Mouse (Mus musculus) MEL (cell line): ENCODE measurements at regions not wholly inside any gene's neighbourhood (a gene's known extent, or its start where the extent isn't known, plus 50 kb on each side); places are given as distances from the start of the nearest gene placed in this dataset.

Experiments
- DNase-seq: peaks from one replicate; pipeline ENCODE4 v3.0.0; 2011; ENCODE audit warnings: low read depth, low spot score
- H3K27ac ChIP-seq: 2 replicates; pipeline ENCODE4 v1.5.1; 2012; ENCODE audit warnings: low read depth, mild to moderate bottlenecking, control low read depth, low read length, moderate library complexity; ENCODE audit not compliant: control insufficient read depth
- H3K27me3 ChIP-seq, 2 experiments: fragments of 150-350 bp in 1 of 2; sonication (generic) in 1 of 2; 2 replicates each; pipeline ENCODE4 v1.6.1; 2012; ENCODE audit warnings: low read length in 2 of 2, mild to moderate bottlenecking in 2 of 2, improper control_type of control experiment in 1 of 2, moderate library complexity in 1 of 2; ENCODE audit not compliant: insufficient read depth in 2 of 2, control insufficient read depth in 1 of 2
- H3K36me3 ChIP-seq, 2 experiments: 2 replicates each; pipeline ENCODE4 v1.6.1; 2012 to 2014; ENCODE audit warnings: low read length in 2 of 2, improper control_type of control experiment in 1 of 2, inconsistent platforms in 1 of 2, mild to moderate bottlenecking in 1 of 2; ENCODE audit not compliant: insufficient read depth in 2 of 2, control insufficient read depth in 1 of 2
- H3K4me1 ChIP-seq, 2 experiments: fragments of 150-350 bp in 1 of 2; sonication (generic) in 1 of 2; 2 replicates each; pipeline ENCODE4 v1.6.1; 2012; ENCODE audit warnings: low read length in 2 of 2, improper control_type of control experiment in 1 of 2, mild to moderate bottlenecking in 1 of 2; ENCODE audit not compliant: insufficient read depth in 2 of 2, control insufficient read depth in 1 of 2
- H3K4me3 ChIP-seq, 2 experiments: fragments of 150-350 bp in 1 of 2; sonication (generic) in 1 of 2; 2 replicates each; pipeline ENCODE4 v1.5.1; 2012; ENCODE audit warnings: low read depth in 2 of 2, low read length in 2 of 2, mild to moderate bottlenecking in 2 of 2, moderate library complexity in 2 of 2, control low read depth in 1 of 2, improper control_type of control experiment in 1 of 2; ENCODE audit not compliant: control insufficient read depth in 1 of 2, insufficient read depth in 1 of 2
- H3K79me2 ChIP-seq: 2 replicates; pipeline ENCODE4 v1.6.1; 2012; ENCODE audit warnings: mild to moderate bottlenecking, low read length, moderate library complexity; ENCODE audit not compliant: control insufficient read depth, poor library complexity, insufficient read depth
- H3K9ac ChIP-seq: 2 replicates; pipeline ENCODE4 v1.6.1; 2012; ENCODE audit warnings: low read depth, mild to moderate bottlenecking, control low read depth, low read length, moderate library complexity; ENCODE audit not compliant: control insufficient read depth, poor library complexity, severe bottlenecking
- H3K9me3 ChIP-seq: fragments of 150-350 bp; sonication (generic); replicated peaks from 2 replicates; pipeline ENCODE4 v1.6.1; 2012; ENCODE audit warnings: mild to moderate bottlenecking, low read length, improper control_type of control experiment, moderate library complexity; ENCODE audit not compliant: insufficient read depth
- CHD1 ChIP-seq: IDR thresholded peaks from 2 replicates; pipeline ENCODE4 v1.6.1; 2012; ENCODE audit warnings: low read depth, mild to moderate bottlenecking, inconsistent platforms, low read length, improper control_type of control experiment
- CHD2 ChIP-seq: IDR thresholded peaks from 2 replicates; pipeline ENCODE4 v1.6.1; 2011; ENCODE audit warnings: low read length, improper control_type of control experiment
- CTCF ChIP-seq, 3 experiments: IDR thresholded peaks in 2 of 3; conservative IDR thresholded peaks in 1 of 3; 2 replicates each; pipeline ENCODE4 v1.5.1; 2011 to 2012; ENCODE audit warnings: low read length in 3 of 3, low read depth in 2 of 3, mild to moderate bottlenecking in 2 of 3, improper control_type of control experiment in 1 of 3, inconsistent platforms in 1 of 3, mixed read lengths in 1 of 3, moderate library complexity in 1 of 3; ENCODE audit not compliant: control insufficient read depth in 1 of 3, insufficient read depth in 1 of 3, poor library complexity in 1 of 3, severe bottlenecking in 1 of 3
- E2F4 ChIP-seq: IDR thresholded peaks from 2 replicates; pipeline ENCODE4 v1.6.1; 2011; ENCODE audit warnings: low read depth, low read length, improper control_type of control experiment, borderline replicate concordance
- EP300 ChIP-seq, 2 experiments: IDR thresholded peaks; 2 replicates each; pipeline ENCODE4 v1.6.1; 2011; ENCODE audit warnings: improper control_type of control experiment in 2 of 2, low read length in 2 of 2, low read depth in 1 of 2, mild to moderate bottlenecking in 1 of 2
- ETS1 ChIP-seq: IDR thresholded peaks from 2 replicates; pipeline ENCODE4 v1.6.1; 2012; ENCODE audit warnings: low read depth, mild to moderate bottlenecking, inconsistent platforms, low read length, improper control_type of control experiment, moderate library complexity
- GATA1 ChIP-seq: IDR thresholded peaks from 2 replicates; pipeline ENCODE4 v1.6.1; 2011; ENCODE audit warnings: low read depth, low read length, improper control_type of control experiment
- HCFC1 ChIP-seq: IDR thresholded peaks from 2 replicates; pipeline ENCODE4 v1.6.1; 2012; ENCODE audit warnings: low read depth, mild to moderate bottlenecking, inconsistent platforms, low read length, improper control_type of control experiment, moderate library complexity
- JUND ChIP-seq: IDR thresholded peaks from 2 replicates; pipeline ENCODE4 v1.6.1; 2011; ENCODE audit warnings: low read depth, mild to moderate bottlenecking, improper control_type of control experiment, low read length
- KAT2A ChIP-seq: conservative IDR thresholded peaks from 2 replicates; pipeline ENCODE4 v1.6.1; 2012; ENCODE audit warnings: low read depth, low read length, improper control_type of control experiment, inconsistent platforms
- MAX ChIP-seq: IDR thresholded peaks from 2 replicates; pipeline ENCODE4 v1.6.1; 2011; ENCODE audit warnings: low read length, improper control_type of control experiment
- MYB ChIP-seq: IDR thresholded peaks from 2 replicates; pipeline ENCODE4 v1.6.1; 2011; ENCODE audit warnings: mild to moderate bottlenecking, low read depth, low read length, improper control_type of control experiment
- POLR2A ChIP-seq, 2 experiments: IDR thresholded peaks; 2 replicates each; pipeline ENCODE4 v1.6.1; 2011 to 2012; ENCODE audit warnings: low read length in 2 of 2, mild to moderate bottlenecking in 2 of 2, control low read depth in 1 of 2, improper control_type of control experiment in 1 of 2, low read depth in 1 of 2, moderate library complexity in 1 of 2; ENCODE audit not compliant: control insufficient read depth in 1 of 2, insufficient read depth in 1 of 2, poor library complexity in 1 of 2
- RCOR1 ChIP-seq: IDR thresholded peaks from 2 replicates; pipeline ENCODE4 v1.6.1; 2012; ENCODE audit warnings: low read depth, mild to moderate bottlenecking, inconsistent platforms, low read length, improper control_type of control experiment
- TCF12 ChIP-seq: IDR thresholded peaks from 2 replicates; pipeline ENCODE4 v1.6.1; 2014; ENCODE audit warnings: low read depth, mild to moderate bottlenecking, inconsistent platforms, low read length, improper control_type of control experiment, moderate library complexity
- USF2 ChIP-seq, 2 experiments: IDR thresholded peaks; 2 replicates each; pipeline ENCODE4 v1.6.1; 2011 to 2012; ENCODE audit warnings: improper control_type of control experiment in 2 of 2, low read length in 2 of 2, borderline replicate concordance in 1 of 2, inconsistent platforms in 1 of 2, low read depth in 1 of 2, mild to moderate bottlenecking in 1 of 2; ENCODE audit not compliant: insufficient read depth in 1 of 2
- ZC3H11A ChIP-seq: IDR thresholded peaks from 2 replicates; pipeline ENCODE4 v1.6.1; 2012; ENCODE audit warnings: low read depth, mild to moderate bottlenecking, inconsistent platforms, low read length, improper control_type of control experiment
- ZNF384 ChIP-seq: IDR thresholded peaks from 2 replicates; pipeline ENCODE4 v1.6.1; 2012; ENCODE audit warnings: low read depth, mild to moderate bottlenecking, inconsistent platforms, low read length, improper control_type of control experiment

- Histone ChIP-seq H3K9ac (no peak overlapping the region), H3K27me3 (no peaks in the 10 kb centered on the region), H3K4me3 (no peak overlapping the region), H3K4me1 (no peaks in the 10 kb centered on the region), H3K36me3 (no peaks in the 10 kb centered on the region), H3K79me2 (no peaks in the 10 kb centered on the region), H3K27ac (no peak overlapping the region), H3K9me3 (no peaks in the 10 kb centered on the region)
- TF ChIP-seq ZNF384 (no peak), POLR2A (IDR thresholded peaks at IDR 0.05; ENCODE audit: control insufficient read depth in 1 of 2, insufficient read depth in 1 of 2, low read depth in 1 of 2, low read length in 2 of 2, poor library complexity in 1 of 2) (no peak), TCF12 (no peak), CTCF (IDR thresholded peaks at IDR 0.05 in 2 of 3, conservative IDR thresholded peaks at IDR 0.05 in 1 of 3; ENCODE audit: control insufficient read depth in 1 of 3, insufficient read depth in 1 of 3, low read depth in 2 of 3, low read length in 3 of 3, poor library complexity in 1 of 3, severe bottlenecking in 1 of 3) (no peak), HCFC1 (no peak), CHD2 (no peak), USF2 (IDR thresholded peaks at IDR 0.05; ENCODE audit: borderline replicate concordance in 1 of 2, insufficient read depth in 1 of 2, low read depth in 1 of 2, low read length in 2 of 2) (no peak), EP300 (IDR thresholded peaks at IDR 0.05; ENCODE audit: low read depth in 1 of 2, low read length in 2 of 2) (no peak), MYB (no peak), MAX (no peak), CHD1 (no peak), JUND (no peak), RCOR1 (no peak), ZC3H11A (no peak), E2F4 (no peak), ETS1 (no peak), KAT2A (no peak)
- no peak for DNase-seq
Measured at GRCm38 (mm10) chr15:74456675-74457040, 179.5 kb downstream of the Mroh4 start.

- no peak overlapping the region for H3K4me3 ChIP-seq
- TF ChIP-seq GATA1 (no peak), KAT2A (no peak)
- H3K9ac ChIP-seq, result no peak overlapping the region
- no peaks in the 10 kb centered on the region for H3K36me3 ChIP-seq
- H3K79me2 ChIP-seq, result no peaks in the 10 kb centered on the region
- no peak overlapping the region for H3K27ac ChIP-seq
- H3K27me3 ChIP-seq, result no peaks in the 10 kb centered on the region
- no peaks in the 10 kb centered on the region for H3K4me1 ChIP-seq
- no peaks in the 10 kb centered on the region for H3K9me3 ChIP-seq
- no peak for DNase-seq
Measured at GRCm38 (mm10) chr15:74455921-74456674, 180.1 kb downstream of the Mroh4 start.
